Mouse (Mus musculus): ENCODE data around the gene Tspan10. TPM values are rescaled to one million over a fixed set of nuclear protein-coding genes. Genes with fewer than 3 reads are reported as not detected.
A peak's percentile ranks its signal among the peaks of the same experiment; 100 is the strongest.

Gene Tspan10
- total and polyA plus RNA-seq, 3 experiments, result 0.29 to 0.65 TPM; not detected in 1

GRCm38 (mm10) chr11:120491317-120492023, 49.0 kb downstream of the Tspan10 start, which contains the start of gene Slc25a10 (continued):
- TF ChIP-seq USF2 (IDR thresholded peaks at IDR 0.05; ENCODE audit: borderline replicate concordance in 1 of 2, insufficient read depth in 1 of 2, low read depth in 1 of 2, low read length in 2 of 2), result no peak
- TF ChIP-seq ZNF384 (IDR thresholded peaks at IDR 0.05; ENCODE audit: low read depth, low read length), result no peak

GRCm38 (mm10) chr11:120492024-120492877, 49.8 kb downstream of the Tspan10 start:
- peaks cover 20% of the 10 kb centered on the region for H3K79me2 ChIP-seq (ENCODE audit: control insufficient read depth, insufficient read depth, low read length, poor library complexity)
- no peaks in the 10 kb centered on the region for H3K9me3 ChIP-seq (replicated peaks; ENCODE audit: insufficient read depth, low read length)
- H3K27ac ChIP-seq (ENCODE audit: control insufficient read depth, low read depth, low read length), result peak overlapping the region; percentile 54
- no peaks in the 10 kb centered on the region for H3K27me3 ChIP-seq (ENCODE audit: control insufficient read depth in 1 of 2, insufficient read depth in 2 of 2, low read length in 2 of 2)
- peaks cover 0 to 11% of the 10 kb centered on the region in 2 experiments; a peak in 3 of 4 replicates for H3K36me3 ChIP-seq (ENCODE audit: control insufficient read depth in 1 of 2, insufficient read depth in 2 of 2, low read length in 2 of 2)
- peak overlapping the region; percentile 63 to 80 for H3K4me3 ChIP-seq (ENCODE audit: control insufficient read depth in 1 of 2, insufficient read depth in 1 of 2, low read depth in 2 of 2, low read length in 2 of 2)
- peaks cover 0 to 20% of the 10 kb centered on the region in 2 experiments; a peak in 2 of 4 replicates for H3K4me1 ChIP-seq (ENCODE audit: control insufficient read depth in 1 of 2, insufficient read depth in 2 of 2, low read length in 2 of 2)
- H3K9ac ChIP-seq (ENCODE audit: control insufficient read depth, low read depth, low read length, poor library complexity, severe bottlenecking), result peak overlapping the region; percentile 87
- peak; percentile 88 for DNase-seq (ENCODE audit: low read depth, low spot score)
- TF ChIP-seq ZKSCAN1 (IDR thresholded peaks at IDR 0.05; ENCODE audit: low read depth, low read length) (no peak), UBTF (IDR thresholded peaks at IDR 0.05; ENCODE audit: borderline replicate concordance, insufficient read depth, low read depth, low read length) (0 out of 2 replicates have a peak, but pooled peaks have one; percentile 2), NELFE (IDR thresholded peaks at IDR 0.05; ENCODE audit: low read depth, low read length) (no peak), SIN3A (IDR thresholded peaks at IDR 0.05; ENCODE audit: low read length) (peak; percentile 94), HCFC1 (IDR thresholded peaks at IDR 0.05; ENCODE audit: low read depth, low read length) (peak; percentile 60), TAL1 (IDR thresholded peaks at IDR 0.05; ENCODE audit: low read length) (no peak), GATA1 (IDR thresholded peaks at IDR 0.05; ENCODE audit: low read depth, low read length) (no peak), USF2 (IDR thresholded peaks at IDR 0.05; ENCODE audit: borderline replicate concordance in 1 of 2, insufficient read depth in 1 of 2, low read depth in 1 of 2, low read length in 2 of 2) (no peak), RCOR1 (IDR thresholded peaks at IDR 0.05; ENCODE audit: low read depth, low read length) (no peak), CHD1 (IDR thresholded peaks at IDR 0.05; ENCODE audit: low read depth, low read length) (no peak; the same call in 1 of the 2 replicates), USF1 (IDR thresholded peaks at IDR 0.05; ENCODE audit: low read depth, low read length) (peak; percentile 88), ZC3H11A (IDR thresholded peaks at IDR 0.05; ENCODE audit: low read depth, low read length) (no peak), MAX (IDR thresholded peaks at IDR 0.05; ENCODE audit: low read length) (peak; percentile 95), POLR2AphosphoS5 (IDR thresholded peaks at IDR 0.05; ENCODE audit: borderline replicate concordance, low read depth, low read length) (no peak; the same call in 1 of the 2 replicates), ZMIZ1 (IDR thresholded peaks at IDR 0.05; ENCODE audit: low read depth, low read length) (peak; percentile 44; the same call in 1 of the 2 replicates), RAD21 (IDR thresholded peaks at IDR 0.05; ENCODE audit: low read depth, low read length) (peak; percentile 34), MYB (IDR thresholded peaks at IDR 0.05; ENCODE audit: low read depth, low read length) (no peak), ETS1 (IDR thresholded peaks at IDR 0.05; ENCODE audit: low read depth, low read length) (peak; percentile 47; the same call in 1 of the 2 replicates), NRF1 (IDR thresholded peaks at IDR 0.05; ENCODE audit: insufficient read depth, low read depth, low read length, poor library complexity, severe bottlenecking) (no peak), POLR2A (IDR thresholded peaks at IDR 0.05; ENCODE audit: control insufficient read depth in 1 of 2, insufficient read depth in 1 of 2, low read depth in 1 of 2, low read length in 2 of 2, poor library complexity in 1 of 2) (no peak), JUND (IDR thresholded peaks at IDR 0.05; ENCODE audit: low read depth, low read length) (no peak), SMC3 (IDR thresholded peaks at IDR 0.05; ENCODE audit: low read depth, low read length) (peak; percentile 26), ZNF384 (IDR thresholded peaks at IDR 0.05; ENCODE audit: low read depth, low read length) (no peak), E2F4 (IDR thresholded peaks at IDR 0.05; ENCODE audit: borderline replicate concordance, low read depth, low read length) (no peak), KAT2A (conservative IDR thresholded peaks at IDR 0.05; ENCODE audit: low read depth, low read length) (no peak), MAZ (IDR thresholded peaks at IDR 0.05; ENCODE audit: low read depth, low read length) (peak; percentile 79; the same call in 1 of the 2 replicates), ELF1 (IDR thresholded peaks at IDR 0.05; ENCODE audit: low read depth, low read length) (no peak), MYC (IDR thresholded peaks at IDR 0.05; ENCODE audit: low read depth, low read length) (peak; percentile 92), GABPA (IDR thresholded peaks at IDR 0.05; ENCODE audit: low read depth, low read length) (no peak), MEF2A (IDR thresholded peaks at IDR 0.05; ENCODE audit: extremely low read depth, insufficient replicate concordance, low read depth, low read length, poor library complexity, severe bottlenecking) (no peak)

Data from MEL (cell line).